ENCODE assay signal across 14 mouse cellular contexts in the genomic region with DNA sequence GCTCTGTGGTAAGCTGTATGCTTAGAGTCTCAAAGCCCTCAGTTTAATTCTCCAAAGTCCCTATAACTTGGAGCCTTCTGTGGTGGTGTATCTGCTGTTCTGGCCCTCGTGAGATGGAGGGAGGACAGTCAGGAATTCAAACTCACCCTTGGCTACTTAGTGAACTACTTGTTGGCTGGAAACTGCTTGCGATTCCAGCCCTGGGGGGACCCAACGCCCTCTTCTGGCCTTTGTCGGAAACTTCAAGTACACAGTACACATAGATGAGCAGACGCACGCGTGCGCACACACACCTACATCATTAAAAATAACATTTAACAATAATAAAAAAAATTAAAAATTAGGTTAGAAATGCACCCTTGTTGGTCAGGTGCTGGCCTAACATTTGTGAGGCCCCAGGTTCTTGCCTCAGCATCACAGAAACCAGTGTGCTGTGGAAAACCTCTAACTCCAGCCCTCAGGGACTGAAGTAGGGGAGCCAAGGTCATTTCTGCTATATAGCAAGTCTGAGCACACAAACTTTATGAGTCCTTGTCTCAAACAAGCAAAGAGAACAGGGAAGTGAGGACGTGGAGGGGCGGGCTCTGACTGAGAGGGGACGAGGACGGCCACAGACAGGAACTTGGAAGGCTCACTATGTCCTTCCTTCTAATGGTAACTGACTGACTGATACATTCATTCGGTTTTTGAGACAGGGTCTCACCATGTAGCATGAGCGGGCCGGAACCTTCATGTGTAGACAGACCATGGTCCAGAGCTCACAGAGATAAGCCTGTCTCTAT. TPM values are rescaled to one million over a fixed set of nuclear protein-coding genes. Genes with fewer than 3 reads are reported as not detected.
DNase-seq lines count a peak whose midpoint lies in the region; ATAC-seq and TF ChIP-seq lines count a peak whose summit lies in the region.
"Had no signal": no experiment of that assay in that cellular context is flagged by ENCODE, and none has a peak within 500 bp of the region (broad histone marks: within the 10 kb centered on the region; RNA-seq: fewer than 3 reads in every experiment).

No protein-coding gene starts in this region.

- H3K27ac ChIP-seq in liver, postnatal 0 days (ENCODE audit: low read depth): peak overlapping the region; percentile 35; the same call in 1 of the 2 replicates
- H3K27ac ChIP-seq in stomach, postnatal 0 days (replicated peaks): no peak overlapping the region
- H3K27ac ChIP-seq: hindbrain, postnatal 0 days; layer of hippocampus, adult 2 months; limb, embryonic 15.5 days; midbrain, embryonic 12.5 days had no signal

- no peak for TF ChIP-seq POLR2A in lung, adult 2 months (IDR thresholded peaks at IDR 0.05; ENCODE audit: borderline replicate concordance, extremely low read depth, low read depth, low read length)

- H3K9ac ChIP-seq in liver, postnatal 0 days (replicated peaks): no peak overlapping the region
- no peak overlapping the region for H3K9ac ChIP-seq in stomach, postnatal 0 days (ENCODE audit: low read length)
- H3K9ac ChIP-seq: limb, embryonic 15.5 days; midbrain, embryonic 12.5 days had no signal

- 84% methylated on average over 15 of the region's 15 CpGs for WGBS in lung, adult 2 months
- 77% methylated on average over 15 of the region's 15 CpGs for WGBS in liver, postnatal 0 days (ENCODE audit: insufficient replicate concordance)
- 89% methylated on average over 15 of the region's 15 CpGs for WGBS in stomach, postnatal 0 days

- H3K4me3 ChIP-seq in lung, adult 2 months (replicated peaks; ENCODE audit: extremely low read depth, low read depth, low read length): no peak overlapping the region
- H3K4me3 ChIP-seq in liver, postnatal 0 days (ENCODE audit: low read depth, low read length): no peak overlapping the region
- H3K4me3 ChIP-seq in stomach, postnatal 0 days (ENCODE audit: low read depth, low read length): no peak overlapping the region
- H3K4me3 ChIP-seq: layer of hippocampus, adult 2 months; limb, embryonic 15.5 days; midbrain, embryonic 12.5 days had no signal

- peaks cover 33% of the 10 kb centered on the region for H3K36me3 ChIP-seq in liver, postnatal 0 days (replicated peaks; ENCODE audit: insufficient read depth, low read length)
- H3K36me3 ChIP-seq in stomach, postnatal 0 days (ENCODE audit: control insufficient read depth, insufficient read depth, low read length): no peaks in the 10 kb centered on the region
- H3K36me3 ChIP-seq: limb, embryonic 15.5 days; midbrain, embryonic 12.5 days had no signal

- H3K9me3 ChIP-seq in liver, postnatal 0 days (ENCODE audit: low read length): no peaks in the 10 kb centered on the region
- no peaks in the 10 kb centered on the region for H3K9me3 ChIP-seq in stomach, postnatal 0 days (ENCODE audit: control insufficient read depth, low read length)
- H3K9me3 ChIP-seq: limb, embryonic 15.5 days; midbrain, embryonic 12.5 days had no signal

- H3K4me2 ChIP-seq in liver, postnatal 0 days (ENCODE audit: low read depth, low read length): no peak overlapping the region
- H3K4me2 ChIP-seq in stomach, postnatal 0 days (replicated peaks; ENCODE audit: low read depth): no peak overlapping the region
- H3K4me2 ChIP-seq: limb, embryonic 15.5 days; midbrain, embryonic 12.5 days had no signal

- DNase-seq in lung, postnatal 25 days (ENCODE audit: low spot score): peak; percentile 43
- no peak for DNase-seq in lung, adult 2 months
- peak; percentile 65 for DNase-seq in ZHBTc4 (ENCODE audit: low read depth, low spot score)
- no peak for DNase-seq in liver, postnatal 0 days
- DNase-seq in stomach, postnatal 0 days (ENCODE audit: low spot score): no peak
- DNase-seq in urinary bladder, postnatal 25 days (ENCODE audit: low spot score): no peak
- no peak for DNase-seq in layer of hippocampus, adult 18-20 months (ENCODE audit: low spot score in 2 of 2)
- DNase-seq: cerebellum, postnatal 10 days; kidney, adult 9 months; right cerebral cortex, postnatal 25 days had no signal

- H3K4me1 ChIP-seq in lung, adult 2 months (ENCODE audit: control insufficient read depth, insufficient read depth, low read length): no peaks in the 10 kb centered on the region
- H3K4me1 ChIP-seq in liver, postnatal 0 days (ENCODE audit: insufficient read depth): peaks cover 34% of the 10 kb centered on the region
- H3K4me1 ChIP-seq in stomach, postnatal 0 days (replicated peaks; ENCODE audit: control insufficient read depth, insufficient read depth): no peaks in the 10 kb centered on the region
- H3K4me1 ChIP-seq: limb, embryonic 15.5 days; midbrain, embryonic 12.5 days had no signal

- ATAC-seq in liver, postnatal 0 days: no peak
- no peak for ATAC-seq in stomach, postnatal 0 days (ENCODE audit: low FRiP score, low TSS enrichment)
- ATAC-seq: hindbrain, postnatal 0 days had no signal

- no peak for TF ChIP-seq EP300 in liver, postnatal 0 days (IDR thresholded peaks at IDR 0.05; ENCODE audit: low read depth)
- TF ChIP-seq EP300 in stomach, postnatal 0 days (optimal IDR thresholded peaks at IDR 0.05): no peak

- no peak for TF ChIP-seq CTCF in lung, adult 2 months (IDR thresholded peaks at IDR 0.05; ENCODE audit: insufficient read depth, low read length)
- TF ChIP-seq CTCF in liver, postnatal 0 days (IDR thresholded peaks at IDR 0.05; ENCODE audit: low read depth): 0 out of 2 replicates have a peak, but pooled peaks have one; percentile 11
- peak; percentile 5; the same call in 1 of the 2 replicates for TF ChIP-seq CTCF in stomach, postnatal 0 days (IDR thresholded peaks at IDR 0.05; ENCODE audit: low read depth)

- no peaks in the 10 kb centered on the region for H3K27me3 ChIP-seq in liver, postnatal 0 days (ENCODE audit: insufficient read depth, low read length)
- no peaks in the 10 kb centered on the region for H3K27me3 ChIP-seq in stomach, postnatal 0 days (ENCODE audit: control insufficient read depth, insufficient read depth, low read length)
- H3K27me3 ChIP-seq: limb, embryonic 15.5 days had no signal

RNA-seq across cellular contexts. Expression of gene Elof1, which starts 8.5 kb away (rescaled TPM):
- 176 and 180 TPM in 2 replicates for polyA plus RNA-seq in lung, adult 2 months (2012; rRNA removed)
- polyA plus RNA-seq in liver, postnatal 0 days (2015; fragmentation: Nextera tagmentation; extraction: Ambion mirVana): 72.7 and 75.6 TPM in 2 replicates
- polyA plus RNA-seq in stomach, postnatal 0 days (2015; fragmentation: Nextera tagmentation; extraction: Ambion mirVana): 119 TPM in 2 replicates
- 10 to 100 TPM; 56.4 to 58.4 TPM for total RNA-seq in layer of hippocampus, adult 18-20 months (2021)

RNA-seq across cellular contexts. Expression of gene Acp5, which starts 10.1 kb away (rescaled TPM):
- polyA plus RNA-seq in lung, adult 2 months (2012; rRNA removed): 47.7 and 54.5 TPM in 2 replicates
- polyA plus RNA-seq in liver, postnatal 0 days (2015; fragmentation: Nextera tagmentation; extraction: Ambion mirVana): 102 and 108 TPM in 2 replicates
- 41.5 and 42.9 TPM in 2 replicates for polyA plus RNA-seq in stomach, postnatal 0 days (2015; fragmentation: Nextera tagmentation; extraction: Ambion mirVana)
- under 1 TPM; 0.41 to 0.84 TPM for total RNA-seq in layer of hippocampus, adult 18-20 months (2021)

RNA-seq across cellular contexts. Expression of gene Cnn1, which starts 26.4 kb away (rescaled TPM):
- polyA plus RNA-seq in lung, adult 2 months (2012; rRNA removed): 79.3 and 94.3 TPM in 2 replicates
- 0.33 and 0.68 TPM in 2 replicates for polyA plus RNA-seq in liver, postnatal 0 days (2015; fragmentation: Nextera tagmentation; extraction: Ambion mirVana)
- 851 and 1,082 TPM in 2 replicates for polyA plus RNA-seq in stomach, postnatal 0 days (2015; fragmentation: Nextera tagmentation; extraction: Ambion mirVana)
- total RNA-seq in layer of hippocampus, adult 18-20 months (2021): under 1 TPM in 1 of 2 experiments, not detected in 1; 0.53 TPM

RNA-seq across cellular contexts. Expression of gene Pigyl, which starts 31.2 kb away (rescaled TPM):
- polyA plus RNA-seq in lung, adult 2 months (2012; rRNA removed): 67.8 and 68.8 TPM in 2 replicates
- 34.9 and 36.6 TPM in 2 replicates for polyA plus RNA-seq in liver, postnatal 0 days (2015; fragmentation: Nextera tagmentation; extraction: Ambion mirVana)
- 99.2 and 106 TPM in 2 replicates for polyA plus RNA-seq in stomach, postnatal 0 days (2015; fragmentation: Nextera tagmentation; extraction: Ambion mirVana)
- 10 to 100 TPM; 45.4 to 48.3 TPM for total RNA-seq in layer of hippocampus, adult 18-20 months (2021)

RNA-seq across cellular contexts. Expression of gene Ecsit, which starts 40.2 kb away (rescaled TPM):
- polyA plus RNA-seq in lung, adult 2 months (2012; rRNA removed): 29.1 and 36.4 TPM in 2 replicates
- 18.1 and 18.2 TPM in 2 replicates for polyA plus RNA-seq in liver, postnatal 0 days (2015; fragmentation: Nextera tagmentation; extraction: Ambion mirVana)
- polyA plus RNA-seq in stomach, postnatal 0 days (2015; fragmentation: Nextera tagmentation; extraction: Ambion mirVana): 31.7 and 33.1 TPM in 2 replicates
- total RNA-seq in layer of hippocampus, adult 18-20 months (2021): 10 to 100 TPM; 49.8 to 51.3 TPM

Comparison
In these comparisons a context has a peak if more than half of its experiments do, and no peak if none do; other contexts are left out.
1. DNase-seq: peak in lung, postnatal 25 days (single experiment) and ZHBTc4 (single experiment); none in lung, adult 2 months (single experiment), liver, postnatal 0 days (single experiment), stomach, postnatal 0 days (single experiment), urinary bladder, postnatal 25 days (single experiment) and layer of hippocampus, adult 18-20 months (0 of 2).
2. RNA of gene Cnn1, which starts 26.4 kb away (polyA plus RNA-seq): 851 to 1,082 TPM in stomach, postnatal 0 days and 79.3 to 94.3 TPM in lung, adult 2 months; 0.33 to 0.68 TPM in liver, postnatal 0 days; every median in the first group is over 10 times any median in the second.